22 mouse cellular contexts compared by ENCODE assay signal in the genomic region with DNA sequence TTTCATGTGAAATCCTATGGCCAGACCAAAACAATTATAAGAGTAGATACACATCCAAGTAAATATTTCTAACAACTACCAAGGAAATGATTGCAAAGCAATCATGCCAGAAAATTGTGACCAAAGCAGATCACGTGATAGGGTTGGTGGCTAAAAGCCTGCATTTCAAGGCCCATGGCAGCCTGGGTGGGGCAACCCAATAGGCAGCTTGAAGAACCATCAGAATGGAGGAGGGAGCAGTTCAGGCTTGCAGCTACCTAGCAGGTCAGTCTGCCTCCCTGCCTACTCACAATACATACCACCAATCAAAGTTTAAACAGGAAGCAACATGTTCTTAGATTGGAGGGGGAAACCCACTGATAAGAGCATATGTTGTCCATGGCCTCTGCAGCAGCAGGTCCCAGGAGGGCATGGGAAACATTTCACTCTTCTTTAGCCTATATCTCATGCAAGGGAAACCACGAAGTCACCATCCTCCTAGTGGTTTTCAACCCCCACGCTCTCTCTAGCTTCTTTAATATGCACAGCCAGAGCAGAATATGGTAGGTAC. TPM values are rescaled to one million over a fixed set of nuclear protein-coding genes. Genes with fewer than 3 reads are reported as not detected.
DNase-seq lines count a peak whose midpoint lies in the region; ATAC-seq lines count a peak whose summit lies in the region.
"Had no signal": no experiment of that assay in that cellular context is flagged by ENCODE, and none has a peak within 500 bp of the region (broad histone marks: within the 10 kb centered on the region; RNA-seq: fewer than 3 reads in every experiment).

No protein-coding gene starts in this region.

- no peaks in the 10 kb centered on the region for H3K9me3 ChIP-seq in heart, embryonic 11.5 days (replicated peaks; ENCODE audit: control insufficient read depth, low read length)
- no peaks in the 10 kb centered on the region for H3K9me3 ChIP-seq in embryonic facial prominence, embryonic 15.5 days (replicated peaks)
- H3K9me3 ChIP-seq: forebrain, embryonic 12.5 days; limb, embryonic 15.5 days; liver, embryonic 15.5 days; midbrain, embryonic 10.5 days; neural tube, embryonic 12.5 days had no signal

- WGBS in heart, embryonic 11.5 days (ENCODE audit: insufficient replicate concordance), result 81% methylated on average over 3 of the region's 3 CpGs
- 73% methylated on average over 3 of the region's 3 CpGs for WGBS in embryonic facial prominence, embryonic 15.5 days

- H3K4me2 ChIP-seq in heart, embryonic 11.5 days, result no peak overlapping the region
- no peak overlapping the region for H3K4me2 ChIP-seq in embryonic facial prominence, embryonic 15.5 days (replicated peaks)
- H3K4me2 ChIP-seq: forebrain, embryonic 12.5 days; limb, embryonic 15.5 days; liver, embryonic 15.5 days; neural tube, embryonic 12.5 days had no signal

- H3K9ac ChIP-seq in heart, embryonic 11.5 days (ENCODE audit: low read depth, low read length), result 0 out of 2 replicates have a peak overlapping the region, but pooled peaks have one; percentile 10
- H3K9ac ChIP-seq in embryonic facial prominence, embryonic 15.5 days, result no peak overlapping the region
- H3K9ac ChIP-seq: forebrain, embryonic 12.5 days; limb, embryonic 15.5 days; liver, embryonic 15.5 days; neural tube, embryonic 12.5 days had no signal

- intact Hi-C loops in heart, postnatal 14 days (cut with DNase I), result no loop called here

- no peaks in the 10 kb centered on the region for H3K27me3 ChIP-seq in heart, embryonic 11.5 days (ENCODE audit: control insufficient read depth, insufficient read depth, low read length)
- no peaks in the 10 kb centered on the region for H3K27me3 ChIP-seq in embryonic facial prominence, embryonic 15.5 days
- no peaks in the 10 kb centered on the region for H3K27me3 ChIP-seq in splenic B cell, adult 2 months (ENCODE audit: control insufficient read depth, insufficient read depth, low read length, poor library complexity, severe bottlenecking)
- H3K27me3 ChIP-seq: forebrain, embryonic 12.5 days; limb, embryonic 15.5 days; liver, embryonic 15.5 days; neural tube, embryonic 12.5 days had no signal

- peaks cover 3% of the 10 kb centered on the region; the same call in 1 of the 2 replicates for H3K36me3 ChIP-seq in heart, embryonic 11.5 days (ENCODE audit: control insufficient read depth, insufficient read depth, low read length)
- no peaks in the 10 kb centered on the region for H3K36me3 ChIP-seq in embryonic facial prominence, embryonic 15.5 days
- 0 out of 2 replicates have a peak, but pooled peaks cover 3% of the 10 kb centered on the region for H3K36me3 ChIP-seq in splenic B cell, adult 2 months (ENCODE audit: control insufficient read depth, insufficient read depth, low read length, poor library complexity, severe bottlenecking)
- H3K36me3 ChIP-seq: forebrain, embryonic 12.5 days; liver, embryonic 15.5 days; midbrain, embryonic 10.5 days; neural tube, embryonic 12.5 days had no signal

- no peak for ATAC-seq in heart, embryonic 11.5 days (replicated peaks; ENCODE audit: insufficient number of reproducible peaks, low FRiP score, low TSS enrichment)
- ATAC-seq in embryonic facial prominence, embryonic 15.5 days (ENCODE audit: insufficient number of reproducible peaks, low FRiP score, low TSS enrichment, low read depth), result no peak

- no peak for DNase-seq in heart, postnatal 14 days
- peak; percentile 24 for DNase-seq in CD4-positive, CD25-positive, alpha-beta regulatory T cell, adult 2 months (ENCODE audit: low read depth, low spot score)
- peak; percentile 28 for DNase-seq in splenic B cell, adult 2 months (ENCODE audit: low read depth, low spot score)
- DNase-seq in lung, postnatal 25 days (ENCODE audit: low spot score), result no peak
- no peak for DNase-seq in natural killer cell, adult 2 months (ENCODE audit: low spot score in 2 of 2)
- DNase-seq in neural tube, embryonic 10.5 days (ENCODE audit: extremely low spot score, low spot score), result no peak
- DNase-seq: adrenal gland, postnatal 25 days; cerebellum, adult 11-12 months; cerebellum, postnatal 25 days; gastrocnemius, postnatal 14 days; heart, adult 18-20 months; heart, postnatal 4 days; kidney, adult 8-10 months; kidney, postnatal 14 days; spleen, adult 18-20 months had no signal

- no peaks in the 10 kb centered on the region for H3K4me1 ChIP-seq in heart, embryonic 11.5 days (ENCODE audit: control insufficient read depth, insufficient read depth, low read length)
- H3K4me1 ChIP-seq in embryonic facial prominence, embryonic 15.5 days, result no peaks in the 10 kb centered on the region
- H3K4me1 ChIP-seq: forebrain, embryonic 12.5 days; limb, embryonic 15.5 days; liver, embryonic 15.5 days; midbrain, embryonic 10.5 days; neural tube, embryonic 12.5 days had no signal

- no peak overlapping the region for H3K27ac ChIP-seq in heart, embryonic 11.5 days (ENCODE audit: low read depth, low read length)
- 0 out of 2 replicates have a peak overlapping the region, but pooled peaks have one; percentile 17 for H3K27ac ChIP-seq in embryonic facial prominence, embryonic 15.5 days (replicated peaks)
- H3K27ac ChIP-seq: forebrain, embryonic 12.5 days; limb, embryonic 15.5 days; liver, embryonic 15.5 days; midbrain, embryonic 10.5 days; neural tube, embryonic 12.5 days had no signal

- H3K4me3 ChIP-seq in heart, embryonic 11.5 days (ENCODE audit: low read depth, low read length), result no peak overlapping the region
- H3K4me3 ChIP-seq in embryonic facial prominence, embryonic 15.5 days (replicated peaks), result no peak overlapping the region
- H3K4me3 ChIP-seq: forebrain, embryonic 12.5 days; limb, embryonic 15.5 days; liver, embryonic 15.5 days; midbrain, embryonic 10.5 days; neural tube, embryonic 12.5 days had no signal

RNA-seq across cellular contexts. Expression of a gene that starts 7.0 kb away (rescaled TPM):
- 22.7 and 23.0 TPM in 2 replicates for polyA plus RNA-seq in heart, embryonic 11.5 days (2014; fragmentation: Nextera tagmentation; extraction: Ambion mirVana)
- 10 to 100 TPM; 23.4 to 26.2 TPM for total RNA-seq in heart, postnatal 14 days (2021)
- 17.6 and 19.6 TPM in 2 replicates for polyA plus RNA-seq in embryonic facial prominence, embryonic 15.5 days (2015; fragmentation: Nextera tagmentation; extraction: Ambion mirVana)

Comparison
In these comparisons a context has a peak if more than half of its experiments do, and no peak if none do; other contexts are left out.
1. DNase-seq: peak in CD4-positive, CD25-positive, alpha-beta regulatory T cell, adult 2 months (single experiment) and splenic B cell, adult 2 months (single experiment); none in heart, postnatal 14 days (0 of 2), lung, postnatal 25 days (single experiment), natural killer cell, adult 2 months (0 of 2) and neural tube, embryonic 10.5 days (single experiment).